Mouse (Mus musculus): ENCODE measurements around the gene Cfap97d1.
"Not testable (repeated sequence)": the region's sequence is repeated elsewhere in the genome, so short reads cannot be mapped to it uniquely, and the experiment has no call there.

Cfap97d1 gene

DNA sequence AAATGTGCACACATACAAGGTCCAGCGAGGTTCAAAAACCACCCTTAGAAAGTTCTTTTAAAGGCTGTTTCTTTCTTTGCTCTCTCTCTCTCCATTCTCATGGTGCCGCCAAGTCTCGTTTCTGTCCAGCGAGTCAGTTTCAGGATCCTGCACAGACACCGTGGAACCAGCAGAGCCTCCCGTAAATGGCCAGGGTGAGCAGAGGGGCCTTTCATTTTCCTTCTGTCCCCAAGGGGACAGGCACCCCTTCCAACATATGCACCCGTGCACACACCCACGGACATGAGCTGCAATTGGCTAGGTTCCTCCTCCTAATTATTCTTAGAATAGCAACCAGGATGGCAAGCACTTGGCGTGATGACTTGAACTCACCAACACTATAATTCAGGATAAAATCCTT is 10.6 kb upstream of the Cfap97d1 start:
- no peak for DNase-seq (ENCODE audit: low read depth, low spot score)

DNA sequence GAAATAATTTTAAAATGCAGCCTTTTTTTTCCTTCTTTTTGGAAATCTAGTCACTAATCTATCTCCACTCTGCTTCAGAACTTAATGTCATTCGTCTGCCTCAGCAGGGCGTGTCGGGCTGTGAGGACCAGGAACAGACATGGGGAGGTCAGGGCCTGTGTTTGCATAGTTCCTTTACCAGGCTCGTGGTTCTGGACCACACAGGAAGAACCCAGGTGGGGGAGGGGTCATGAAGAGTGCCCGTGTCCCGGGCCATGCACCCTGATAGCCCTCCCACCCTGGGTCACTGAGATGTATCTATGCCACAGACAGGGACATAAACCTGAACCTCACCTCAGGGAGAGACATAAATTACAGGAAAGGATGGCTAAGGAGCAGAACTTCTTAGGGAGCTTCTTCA is 9.9 kb upstream of the Cfap97d1 start:
- no peak for DNase-seq (ENCODE audit: low read depth, low spot score)

DNA sequence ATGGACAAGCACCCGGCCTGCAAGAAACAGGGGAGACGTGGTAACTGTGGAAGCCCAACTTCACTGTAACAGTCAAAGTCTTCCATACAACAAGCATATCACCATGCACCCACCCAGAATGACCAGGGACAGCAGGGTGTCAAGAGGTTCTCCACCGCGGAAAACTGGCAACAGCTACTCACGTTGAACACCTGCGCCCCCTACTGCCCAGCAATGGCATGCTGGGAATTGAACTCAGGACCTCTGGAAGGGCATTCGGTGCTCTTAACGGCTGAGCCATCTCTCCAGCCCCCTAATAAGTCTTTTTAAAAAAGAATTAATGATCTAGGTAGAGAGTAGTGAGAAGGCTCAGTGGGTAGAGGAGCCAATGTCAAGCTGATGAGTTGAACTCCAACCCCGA is 9.2 kb upstream of the Cfap97d1 start:
- no peak for DNase-seq (ENCODE audit: low read depth, low spot score)

DNA sequence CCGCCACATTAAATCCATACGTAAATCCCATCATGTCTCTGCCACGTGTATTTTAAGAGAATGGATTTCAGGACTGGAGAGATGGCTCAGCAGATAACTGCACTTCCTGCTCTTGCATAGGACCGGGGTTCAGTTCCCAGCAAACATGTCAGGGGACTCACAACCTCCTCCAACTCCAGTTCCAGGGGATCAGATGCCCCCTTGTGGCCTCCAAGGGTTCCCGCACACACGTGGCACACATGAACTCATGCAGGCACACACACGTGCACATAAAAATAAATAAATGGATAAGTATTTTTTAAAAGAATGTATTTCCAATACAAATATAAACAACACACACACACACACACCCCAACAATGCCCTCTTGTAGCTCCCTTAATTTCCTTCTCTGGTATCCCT is 7.1 kb upstream of the Cfap97d1 start:
- DNase-seq (ENCODE audit: low read depth, low spot score) = no peak

DNA sequence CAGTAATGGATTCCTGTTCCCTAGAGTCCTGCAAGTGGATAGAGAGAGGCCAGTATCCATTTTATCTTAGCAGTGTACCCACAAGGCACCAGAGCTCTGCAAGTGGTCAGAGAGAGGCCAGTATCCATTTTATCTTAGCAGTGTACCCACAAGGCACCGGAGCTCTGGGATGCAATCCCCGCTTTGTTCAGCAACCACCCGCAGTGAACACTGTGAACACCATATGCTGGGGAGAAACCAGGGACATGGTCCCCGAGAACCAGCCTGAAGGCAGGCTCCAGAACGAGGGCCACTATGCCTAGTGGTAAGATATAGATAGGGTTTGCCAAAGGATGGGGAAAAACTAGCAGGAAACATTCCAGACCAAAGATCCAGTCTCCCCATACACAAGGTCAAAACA is 4.9 kb upstream of the Cfap97d1 start:
- no peak for DNase-seq (ENCODE audit: low read depth, low spot score)

DNA sequence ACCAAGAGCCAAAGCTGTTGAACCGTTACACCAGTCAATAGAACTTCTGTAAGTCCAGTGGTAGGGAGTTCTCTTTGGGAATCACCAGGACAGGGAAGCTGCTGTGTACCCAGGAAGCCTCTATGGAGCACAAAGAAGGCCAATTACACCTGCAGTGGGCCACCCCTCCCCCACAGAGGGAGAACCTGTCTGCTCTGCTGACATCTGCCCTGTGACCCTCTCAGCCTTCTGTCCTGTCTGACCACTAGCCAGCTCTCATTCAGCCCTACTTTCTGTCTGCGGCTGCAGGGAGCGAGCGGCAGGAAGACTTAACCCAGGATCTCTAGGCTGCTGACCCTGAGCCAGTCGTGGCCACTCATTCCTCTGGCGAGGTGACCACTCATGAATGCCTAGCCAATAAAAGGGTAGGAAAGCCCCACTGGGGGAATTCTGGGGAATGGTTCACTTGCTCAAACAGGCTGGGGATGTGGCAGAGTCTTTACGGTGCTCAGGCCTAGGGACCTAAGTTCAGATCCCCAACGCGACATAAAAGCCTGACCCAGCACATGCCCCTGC is 3.4 kb upstream of the Cfap97d1 start:
- DNase-seq (ENCODE audit: low read depth, low spot score) = no peak

DNA sequence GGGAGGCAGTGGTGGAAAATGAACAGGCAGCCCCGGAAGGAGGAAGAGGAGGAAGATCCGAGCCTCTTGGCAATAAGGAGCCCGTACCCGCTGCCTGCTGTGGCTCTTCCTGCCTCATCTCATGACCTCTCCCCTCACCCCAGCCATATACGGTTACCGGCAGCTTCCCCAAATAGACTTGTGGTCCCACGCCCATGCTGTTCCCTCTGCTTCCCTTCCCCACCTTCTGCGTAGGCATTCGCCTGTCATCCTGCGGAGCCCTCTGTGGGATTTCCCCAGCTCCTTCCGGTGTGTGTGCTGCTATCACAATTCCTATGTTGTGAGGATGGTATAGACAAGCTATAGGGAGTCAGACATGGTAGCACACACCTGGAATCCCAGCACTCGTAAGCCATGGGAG is 2.2 kb upstream of the Cfap97d1 start:
- DNase-seq (ENCODE audit: low read depth, low spot score) = no peak

DNA sequence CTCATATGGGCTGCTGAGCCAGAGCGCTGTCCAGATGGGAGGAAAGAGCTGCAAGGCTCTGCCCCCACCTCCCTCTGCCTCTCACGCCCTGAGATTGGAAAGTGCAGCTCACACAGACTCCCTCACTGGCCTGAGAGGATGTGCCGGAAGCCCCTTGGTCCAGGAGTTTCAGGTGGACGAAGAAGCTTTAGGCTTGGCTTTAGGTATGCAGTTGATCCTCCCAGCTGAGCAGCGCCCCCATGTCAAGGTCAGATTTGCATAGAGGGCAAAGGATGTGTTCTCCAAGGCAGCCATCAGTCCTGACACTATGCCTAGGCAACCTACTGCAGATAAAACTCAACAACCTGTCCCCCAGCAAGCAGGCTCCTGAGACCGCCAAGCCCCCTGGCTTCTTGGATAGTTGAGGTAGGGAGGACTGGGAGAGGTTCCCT is 1.1 kb upstream of the Cfap97d1 start:
- DNase-seq (ENCODE audit: low read depth, low spot score) = peak; percentile 76

DNA sequence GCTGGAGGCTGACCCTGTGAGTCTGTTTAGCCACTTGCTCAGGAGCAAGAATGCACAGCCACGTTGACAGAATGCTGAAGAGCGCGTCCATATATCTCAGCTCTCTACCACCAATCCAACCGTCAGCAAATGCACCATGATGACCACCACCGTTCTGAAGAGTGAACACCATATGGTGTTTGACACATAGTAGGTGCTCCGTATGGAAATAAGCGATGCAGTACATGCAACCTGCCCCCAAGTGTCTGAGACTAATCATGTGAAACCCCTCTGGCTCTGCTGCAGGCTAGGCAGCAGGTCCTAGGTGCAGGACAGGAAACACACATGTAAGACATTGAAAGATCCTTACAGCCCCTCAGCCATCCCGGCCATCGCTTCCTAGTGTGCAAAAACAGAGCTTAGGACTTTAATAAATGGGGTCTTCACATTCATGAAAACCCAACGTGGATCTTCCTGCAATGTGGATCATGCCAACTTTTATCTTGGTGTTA is 603 bp upstream of the Cfap97d1 start:
- no peak for DNase-seq (ENCODE audit: low read depth, low spot score)

DNA sequence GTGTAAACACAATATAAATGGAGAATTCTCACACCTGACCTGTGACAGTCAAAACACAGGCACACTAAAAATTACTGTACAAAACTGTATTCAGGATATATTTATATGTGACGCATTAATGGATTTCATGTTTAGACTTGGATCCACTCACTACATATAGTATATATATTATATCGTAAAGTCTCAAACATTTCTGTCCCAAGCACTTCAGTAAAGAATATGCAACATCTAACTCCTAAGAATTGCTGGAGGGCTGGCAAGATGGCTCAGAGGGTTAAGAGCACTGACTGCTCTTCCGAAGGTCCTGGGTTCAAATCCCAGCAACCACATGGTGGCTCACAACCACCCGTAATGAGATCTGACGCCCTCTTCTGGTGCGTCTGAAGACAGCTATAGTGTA is 1.4 kb downstream of the Cfap97d1 start:
- DNase-seq (ENCODE audit: low read depth, low spot score) = not testable (repeated sequence)

DNA sequence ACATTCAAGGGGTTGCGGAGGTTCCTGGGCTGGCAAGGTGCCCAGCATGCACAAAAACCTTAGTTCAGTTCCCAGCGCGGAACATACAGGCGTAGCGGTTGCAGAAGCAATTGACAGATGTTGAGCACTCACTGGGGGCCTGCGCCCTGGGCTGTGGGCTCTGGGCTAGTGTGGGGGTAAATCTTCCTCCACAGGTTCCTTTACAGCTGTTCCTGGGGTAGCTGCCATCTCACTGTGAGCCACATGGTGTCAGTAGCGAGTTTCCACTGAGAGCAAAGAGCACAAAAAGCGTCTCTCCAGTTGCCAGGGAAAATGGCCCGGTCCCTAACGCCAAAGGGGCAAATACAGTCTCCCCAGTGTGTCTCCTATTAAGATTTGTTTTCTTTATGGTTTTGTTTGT is 1.9 kb downstream of the Cfap97d1 start:
- peak; percentile 89 for DNase-seq (ENCODE audit: low read depth, low spot score)

DNA sequence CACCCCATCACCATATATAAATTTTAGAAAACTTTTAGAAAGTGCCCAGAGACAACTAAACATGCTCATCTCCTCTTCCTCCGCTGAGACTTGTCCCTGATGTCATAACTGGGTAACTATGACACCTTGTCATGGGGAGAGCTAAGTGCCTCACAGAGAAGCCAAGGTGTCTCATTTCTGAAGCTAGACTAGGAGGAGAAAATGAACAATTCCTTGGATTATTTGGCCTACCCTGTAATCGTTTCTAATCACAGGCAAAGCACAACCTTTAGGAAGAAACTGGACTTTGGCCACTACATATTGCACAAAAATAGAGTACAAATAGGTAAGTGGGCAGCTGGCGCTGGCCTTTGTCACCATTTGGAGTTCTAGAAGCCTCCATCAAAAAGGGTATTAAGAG is 2.8 kb downstream of the Cfap97d1 start, which contains the start of gene Dusp3:
Gene Dusp3, minus strand, starts transcription at position 101 of the 400 bp plus-strand sequence.
- DNase-seq (ENCODE audit: low read depth, low spot score) = no peak

DNA sequence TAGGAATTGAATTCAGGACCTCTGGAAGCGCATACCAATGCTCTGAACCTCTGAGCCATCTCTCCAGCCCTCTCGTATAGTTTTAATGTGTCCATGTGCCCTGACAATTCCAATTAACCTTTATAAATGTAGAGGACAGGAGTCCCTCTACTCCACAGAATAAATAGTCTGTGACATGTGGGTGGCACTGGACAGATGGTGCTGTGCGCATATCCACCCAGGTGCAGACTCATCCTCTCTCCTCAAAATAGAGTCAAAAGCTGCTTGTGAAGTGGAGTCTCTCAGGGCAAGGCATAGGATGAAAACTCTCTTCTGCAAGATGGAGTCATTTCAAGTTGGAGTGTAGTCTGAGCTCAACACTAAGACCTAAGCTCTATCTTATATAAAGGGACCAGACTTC is 6.2 kb downstream of the Cfap97d1 start:
- no peak for DNase-seq (ENCODE audit: low read depth, low spot score)

DNA sequence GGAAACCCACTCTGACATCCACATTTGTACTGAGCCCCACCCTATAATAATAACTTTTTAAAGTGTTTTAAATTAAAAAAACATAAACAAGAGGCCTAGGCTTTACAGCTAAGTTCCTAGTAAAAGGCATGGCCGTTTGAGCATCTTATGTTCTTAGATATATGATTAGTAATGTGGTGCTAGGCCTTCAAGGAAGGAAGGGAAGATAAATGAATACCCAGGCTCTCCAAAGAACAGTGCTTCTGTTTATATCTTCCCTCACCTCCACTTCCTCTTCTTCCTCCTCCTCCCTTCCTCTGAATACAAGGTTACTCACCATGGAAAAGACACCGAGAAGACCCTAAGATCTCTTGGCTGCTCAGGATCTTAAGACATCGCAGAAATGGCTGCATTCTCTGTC is 7.7 kb downstream of the Cfap97d1 start:
- no peak for DNase-seq (ENCODE audit: low read depth, low spot score)

DNA sequence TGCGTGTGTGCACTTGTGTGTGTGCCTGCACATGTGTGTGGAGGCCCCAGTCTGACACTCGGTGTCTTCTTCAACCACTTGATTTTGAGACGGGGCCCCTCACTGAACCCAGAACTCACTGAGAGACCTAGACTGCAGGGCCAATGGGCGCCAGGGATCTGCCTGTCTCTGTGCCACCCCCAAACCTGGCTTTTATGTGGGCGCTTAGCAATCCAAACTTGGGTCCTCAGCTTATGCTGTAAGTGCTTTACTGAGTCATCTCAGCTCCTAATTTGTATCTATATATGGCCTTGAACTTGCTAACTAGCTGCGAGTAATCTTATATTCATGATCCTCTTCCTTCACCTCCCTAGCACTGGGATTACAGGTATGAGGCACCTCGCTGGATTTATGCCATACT is 8.3 kb downstream of the Cfap97d1 start:
- DNase-seq (ENCODE audit: low read depth, low spot score) = no peak

DNA sequence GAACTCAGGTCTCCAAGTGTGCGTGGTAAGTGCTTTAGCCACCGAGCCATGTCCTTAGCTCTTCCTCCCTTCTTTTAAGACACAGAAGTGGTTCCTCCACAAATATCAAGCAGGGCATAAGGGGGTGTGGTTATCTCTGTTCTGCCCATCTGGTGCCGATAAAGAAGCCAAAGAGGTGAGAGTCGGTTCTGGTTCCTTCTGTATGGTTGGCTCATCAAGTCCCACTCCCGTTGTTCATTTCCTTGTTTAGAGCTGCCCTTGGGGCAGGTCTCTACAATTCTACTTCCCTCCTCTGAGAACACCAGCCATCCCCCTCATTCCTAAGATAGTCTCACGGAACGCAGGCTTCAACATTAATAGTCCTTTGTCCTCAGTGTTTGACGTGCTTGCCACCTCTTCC is 10.0 kb downstream of the Cfap97d1 start:
- no peak for DNase-seq (ENCODE audit: low read depth, low spot score)

DNA sequence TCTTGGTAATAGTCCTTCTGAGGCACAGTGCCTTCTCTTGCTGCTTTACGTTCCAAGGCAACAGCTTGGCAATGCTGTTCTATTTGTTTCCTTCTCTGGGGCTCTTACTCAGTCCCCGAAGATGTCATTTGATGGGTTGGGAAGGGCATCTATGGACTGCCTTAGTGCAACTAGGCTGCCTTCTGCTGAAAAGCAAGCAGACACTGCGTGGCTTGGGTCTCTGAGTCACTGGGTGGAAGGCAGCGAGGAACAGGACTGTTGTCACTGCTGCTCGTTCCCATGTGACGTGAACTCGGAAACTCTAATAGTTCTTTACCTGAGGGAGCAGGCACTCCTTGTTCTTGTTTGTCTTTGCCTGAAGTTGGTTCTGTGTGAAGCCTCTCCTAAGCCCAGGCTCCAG is 11.9 kb downstream of the Cfap97d1 start:
- no peak for DNase-seq (ENCODE audit: low read depth, low spot score)

DNA sequence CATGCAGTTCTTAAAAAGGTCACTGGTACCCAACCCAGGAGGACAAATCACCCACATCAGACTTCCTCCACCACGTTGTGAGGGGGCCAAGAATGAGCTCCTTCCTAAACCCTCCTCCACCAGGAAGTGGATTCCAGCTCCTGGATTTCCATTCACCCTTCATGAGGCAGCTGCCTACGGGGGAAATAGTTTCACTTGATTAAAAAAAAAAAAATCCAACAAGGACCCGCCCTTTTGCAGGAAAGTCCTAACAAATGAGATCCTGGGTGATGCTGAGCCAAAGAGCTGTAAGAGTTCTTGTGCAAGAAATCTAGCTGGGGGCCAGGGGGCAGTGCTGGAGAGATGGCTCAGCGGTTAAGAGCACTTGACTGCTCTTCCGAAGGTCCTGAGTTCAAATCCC is 14.2 kb downstream of the Cfap97d1 start:
- DNase-seq (ENCODE audit: low read depth, low spot score) = peak; percentile 23

DNA sequence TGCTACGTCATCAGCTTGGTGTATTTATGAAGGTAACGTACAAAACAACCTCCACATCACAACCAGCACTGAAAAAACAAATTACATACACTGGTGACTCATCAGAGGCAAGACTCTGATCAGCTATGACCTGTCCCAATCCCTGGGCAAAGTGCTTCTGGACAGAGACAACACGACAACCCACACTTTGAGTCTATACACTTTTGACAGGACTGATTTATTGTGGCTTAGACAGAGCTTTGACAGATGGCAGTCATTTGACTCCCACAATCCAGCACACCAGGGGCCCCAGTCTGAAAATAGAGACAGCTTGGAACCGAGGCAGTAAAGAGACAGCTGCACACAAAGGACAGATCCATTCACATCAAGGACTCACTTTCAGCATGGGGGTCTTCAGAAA is 15.4 kb downstream of the Cfap97d1 start:
- no peak for DNase-seq (ENCODE audit: low read depth, low spot score)

DNA sequence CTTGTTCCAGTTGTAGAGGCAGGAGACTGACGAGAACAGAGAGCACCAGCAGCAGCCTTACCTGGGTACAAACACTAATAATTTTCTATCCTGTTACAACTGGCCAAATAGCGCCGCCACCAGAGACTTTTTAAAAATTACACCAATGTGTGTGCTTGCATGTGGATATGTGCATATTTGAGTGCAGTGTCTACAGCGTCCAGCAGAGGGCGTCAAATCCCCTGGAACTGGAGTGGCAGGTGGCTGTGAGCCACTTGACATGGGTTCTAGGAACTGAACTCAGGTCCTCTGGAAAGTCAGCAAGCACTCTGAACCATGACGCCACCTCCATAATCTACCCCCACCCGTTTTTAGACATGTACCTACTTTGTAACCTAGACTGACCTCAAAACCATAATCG is 20.2 kb downstream of the Cfap97d1 start:
- DNase-seq (ENCODE audit: low read depth, low spot score) = peak; percentile 76

DNA sequence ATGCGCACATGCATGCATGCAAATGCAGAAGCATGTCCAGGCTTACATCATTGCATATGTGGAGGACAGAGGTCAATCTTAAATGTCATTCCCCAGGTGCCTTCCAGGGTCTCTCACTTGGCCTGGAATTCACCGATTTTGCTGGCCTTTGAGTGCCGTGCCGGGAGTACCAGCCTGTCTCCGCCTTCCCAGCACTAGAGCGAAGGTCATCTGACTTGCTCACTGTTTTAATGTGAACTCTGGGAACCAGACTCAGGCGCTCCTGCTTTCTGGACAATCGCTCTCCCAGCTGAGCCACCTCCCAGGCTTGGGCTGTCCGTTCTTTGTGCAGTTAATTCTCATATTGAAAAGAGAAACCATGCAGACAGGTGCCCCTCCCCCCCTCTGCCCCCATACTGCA is 22.2 kb downstream of the Cfap97d1 start:
- DNase-seq (ENCODE audit: low read depth, low spot score) = no peak

DNA sequence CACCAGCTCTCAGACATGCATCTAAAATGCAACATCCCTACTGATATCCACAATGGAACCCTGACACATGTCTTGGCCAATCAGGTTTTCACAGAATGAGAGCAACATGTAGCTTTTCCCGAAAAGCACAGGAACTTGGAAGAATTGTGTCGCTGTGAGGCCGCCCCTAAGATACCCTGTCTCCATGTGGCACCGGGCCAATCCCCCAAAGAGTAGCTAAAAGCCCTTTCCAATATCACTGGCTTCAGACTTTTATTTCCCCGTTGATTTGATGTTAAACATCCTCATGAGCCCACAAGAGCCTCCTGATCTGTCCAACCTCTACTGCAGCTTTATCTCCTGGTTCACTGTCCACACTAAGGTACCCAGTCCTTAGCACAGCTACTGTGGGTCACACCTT is 22.6 kb downstream of the Cfap97d1 start:
- no peak for DNase-seq (ENCODE audit: low read depth, low spot score)

DNA sequence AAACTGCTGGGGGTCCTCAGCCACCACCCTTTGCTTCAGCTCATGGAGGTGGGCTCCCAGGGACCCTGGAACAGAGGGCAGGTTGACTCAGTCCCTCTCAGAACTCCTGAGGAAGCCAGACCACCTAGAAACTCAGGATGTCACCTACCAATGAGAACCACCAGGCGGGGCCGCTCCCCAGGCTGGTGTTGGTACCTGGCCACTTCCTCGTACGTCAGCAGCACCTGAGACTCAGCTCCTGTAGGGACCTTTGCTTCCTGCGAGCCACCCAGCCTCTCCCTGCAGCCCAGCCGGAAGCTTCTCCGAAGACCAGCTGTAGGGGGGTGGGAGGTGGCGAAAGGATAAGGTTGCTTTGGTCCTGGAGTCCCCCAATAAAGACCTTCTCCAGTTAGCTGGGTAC is 24.3 kb downstream of the Cfap97d1 start:
- no peak for DNase-seq (ENCODE audit: low read depth, low spot score)

DNA sequence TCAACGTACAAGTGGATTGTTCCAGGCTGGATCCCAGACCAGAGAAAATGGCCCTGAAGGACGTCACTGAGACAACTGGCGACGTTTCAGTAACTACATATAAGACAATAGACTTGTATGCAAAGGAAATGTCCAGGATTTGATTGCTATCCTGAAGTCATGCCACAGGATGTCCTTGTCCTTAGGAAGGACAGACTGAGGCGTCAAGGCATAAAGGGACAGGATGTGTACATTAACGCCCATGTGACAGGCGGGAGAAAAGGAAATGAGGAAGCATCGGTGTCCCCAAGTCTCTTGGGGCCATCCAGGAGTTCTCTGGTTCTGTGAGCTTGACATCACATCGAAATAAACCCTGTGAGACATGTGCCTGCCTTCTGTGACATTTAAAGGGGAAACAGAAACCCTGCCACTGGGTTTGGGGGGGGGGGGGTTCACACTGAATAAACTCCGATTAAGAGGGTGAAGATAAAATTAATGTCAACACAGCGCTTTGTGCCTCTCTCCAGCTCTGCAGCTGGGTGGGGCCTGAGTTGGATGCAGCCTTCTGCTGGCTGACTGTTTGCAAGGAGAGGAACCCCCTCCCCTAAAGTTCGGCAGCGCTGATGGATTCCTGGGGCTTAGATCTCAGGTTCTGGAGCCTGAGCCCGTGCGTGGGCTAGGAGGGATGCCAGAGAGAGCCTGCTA is 25.0 kb downstream of the Cfap97d1 start:
- DNase-seq (ENCODE audit: low read depth, low spot score) = no peak

All from ES-CJ7 (cell line).